Mouse (Mus musculus): ENCODE data around the gene Kazald1. TPM values are rescaled to one million over a fixed set of nuclear protein-coding genes. Genes with fewer than 3 reads are reported as not detected.

The Kazald1 gene
- polyA plus RNA-seq, 1 experiment from 2014 or later: 2.9 TPM

GRCm38 (mm10) chr19:45079769-45080515 lies 4.9 kb downstream of the Kazald1 start:
- Histone ChIP-seq H3K9ac (peak overlapping the region; percentile 53), H3K4me3 (peak overlapping the region; percentile 44), H3K27ac (ENCODE audit: poor library complexity, severe bottlenecking) (no peak overlapping the region), H3K27me3 (replicated peaks) (peaks cover 75% of the 10 kb centered on the region), H3K36me3 (no peaks in the 10 kb centered on the region), H3K9me3 (replicated peaks) (no peaks in the 10 kb centered on the region), H3K4me1 (replicated peaks) (peaks cover 66% of the 10 kb centered on the region), H3K4me2 (peak overlapping the region; percentile 79)
- ATAC-seq (ENCODE audit: insufficient number of reproducible peaks, low FRiP score): no peak
- WGBS: under 1% methylated on average over 45 of the region's 45 CpGs

DNA sequence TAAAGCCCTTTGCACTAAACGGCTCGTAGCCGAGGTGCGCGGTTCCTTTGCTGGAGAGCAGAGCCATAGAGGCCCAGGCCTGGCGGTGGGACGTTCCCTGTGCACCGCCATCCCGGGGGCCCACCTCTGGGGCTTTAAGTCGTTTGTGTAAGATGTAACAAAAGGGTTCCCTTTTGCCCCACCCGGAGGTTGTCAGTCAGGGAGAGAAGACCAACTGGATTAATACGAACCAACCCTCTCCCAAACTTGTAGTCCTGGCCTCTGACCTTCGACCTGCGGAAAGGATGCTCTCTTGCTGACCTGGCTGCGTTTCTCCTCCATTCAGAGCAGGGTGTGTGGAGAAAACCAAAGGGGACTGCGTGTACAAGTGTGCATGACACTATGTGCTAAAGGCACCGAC lies 5.7 kb downstream of the Kazald1 start:
- 2% methylated on average over 17 of the region's 17 CpGs for WGBS
- no peaks in the 10 kb centered on the region for H3K9me3 ChIP-seq (replicated peaks)
- H3K27me3 ChIP-seq (replicated peaks): peaks cover 81% of the 10 kb centered on the region
- ATAC-seq (ENCODE audit: insufficient number of reproducible peaks, low FRiP score): no peak
- no peaks in the 10 kb centered on the region for H3K36me3 ChIP-seq
- no peak overlapping the region for H3K27ac ChIP-seq (ENCODE audit: poor library complexity, severe bottlenecking)
- H3K4me3 ChIP-seq: peak overlapping the region; percentile 44
- peaks cover 63% of the 10 kb centered on the region for H3K4me1 ChIP-seq (replicated peaks)
- peak overlapping the region; percentile 53 for H3K9ac ChIP-seq
- H3K4me2 ChIP-seq: peak overlapping the region; percentile 79

GRCm38 (mm10) chr19:45081279-45081678 lies 6.2 kb downstream of the Kazald1 start:
- no peak overlapping the region for H3K9ac ChIP-seq
- no peak overlapping the region for H3K27ac ChIP-seq (ENCODE audit: poor library complexity, severe bottlenecking)
- H3K36me3 ChIP-seq: no peaks in the 10 kb centered on the region
- H3K4me2 ChIP-seq: peak overlapping the region; percentile 79
- peak overlapping the region; percentile 21 for H3K4me3 ChIP-seq
- peaks cover 83% of the 10 kb centered on the region for H3K27me3 ChIP-seq (replicated peaks)
- H3K9me3 ChIP-seq (replicated peaks): no peaks in the 10 kb centered on the region
- ATAC-seq (ENCODE audit: insufficient number of reproducible peaks, low FRiP score): no peak
- 4% methylated on average over 5 of the region's 5 CpGs for WGBS
- peaks cover 57% of the 10 kb centered on the region for H3K4me1 ChIP-seq (replicated peaks)

- H3K4me1 ChIP-seq (replicated peaks): peaks cover 50% of the 10 kb centered on the region
- no peak overlapping the region for H3K27ac ChIP-seq (ENCODE audit: poor library complexity, severe bottlenecking)
- H3K9me3 ChIP-seq (replicated peaks): no peaks in the 10 kb centered on the region
- peaks cover 82% of the 10 kb centered on the region for H3K27me3 ChIP-seq (replicated peaks)
- no peak overlapping the region for H3K4me2 ChIP-seq
- ATAC-seq (ENCODE audit: insufficient number of reproducible peaks, low FRiP score): no peak
- 27% methylated on average over 11 of the region's 11 CpGs for WGBS
- no peak overlapping the region for H3K9ac ChIP-seq
- no peaks in the 10 kb centered on the region for H3K36me3 ChIP-seq
- H3K4me3 ChIP-seq: no peak overlapping the region
Measured at GRCm38 (mm10) chr19:45081841-45082550, 7.0 kb downstream of the Kazald1 start.

DNA sequence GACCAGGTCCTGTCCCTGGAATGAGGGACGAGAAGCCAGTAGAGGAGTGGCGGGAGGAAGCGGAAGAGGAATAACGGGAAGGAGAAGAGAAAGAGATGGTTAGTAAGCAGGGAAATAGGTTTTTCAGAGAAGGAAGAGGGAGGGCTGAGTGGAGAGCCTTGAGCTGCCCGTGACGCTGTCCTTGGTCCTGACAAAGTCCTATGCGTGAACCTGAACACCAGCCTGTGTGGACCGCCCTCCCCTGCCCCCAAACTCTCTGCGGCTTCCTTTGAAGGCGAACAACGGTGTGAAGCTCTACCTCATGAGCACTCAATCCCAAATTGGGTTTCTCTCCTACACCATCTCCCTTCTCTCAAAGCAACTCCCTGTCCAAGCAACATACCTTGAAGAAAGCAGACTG lies 22.8 kb downstream of the Kazald1 start:
- 16% methylated on average over 11 of the region's 11 CpGs for WGBS
- peaks cover 16% of the 10 kb centered on the region; the same call in 1 of the 2 replicates for H3K27me3 ChIP-seq (replicated peaks)

GRCm38 (mm10) chr19:45100486-45101270 lies 25.6 kb downstream of the Kazald1 start:
- no peaks in the 10 kb centered on the region for H3K9me3 ChIP-seq (replicated peaks)
- no peak overlapping the region for H3K27ac ChIP-seq (ENCODE audit: poor library complexity, severe bottlenecking)
- no peaks in the 10 kb centered on the region for H3K36me3 ChIP-seq
- no peak for ATAC-seq (ENCODE audit: insufficient number of reproducible peaks, low FRiP score)
- H3K27me3 ChIP-seq (replicated peaks): peaks cover 44% of the 10 kb centered on the region
- H3K4me1 ChIP-seq (replicated peaks): no peaks in the 10 kb centered on the region
- H3K4me2 ChIP-seq: no peak overlapping the region
- no peak overlapping the region for H3K9ac ChIP-seq
- 68% methylated on average over 8 of the region's 8 CpGs for WGBS
- no peak overlapping the region for H3K4me3 ChIP-seq

More for the DNA sequence above, 22.8 kb downstream of the Kazald1 start:
- H3K9ac ChIP-seq: no peak overlapping the region
- H3K4me3 ChIP-seq: no peak overlapping the region
- no peaks in the 10 kb centered on the region for H3K36me3 ChIP-seq
- H3K4me2 ChIP-seq: no peak overlapping the region
- H3K27ac ChIP-seq (ENCODE audit: poor library complexity, severe bottlenecking): no peak overlapping the region
- no peaks in the 10 kb centered on the region for H3K4me1 ChIP-seq (replicated peaks)
- 0 out of 2 replicates have a peak, but pooled peaks have one; percentile 18 for ATAC-seq (ENCODE audit: insufficient number of reproducible peaks, low FRiP score)
- no peaks in the 10 kb centered on the region for H3K9me3 ChIP-seq (replicated peaks)

DNA sequence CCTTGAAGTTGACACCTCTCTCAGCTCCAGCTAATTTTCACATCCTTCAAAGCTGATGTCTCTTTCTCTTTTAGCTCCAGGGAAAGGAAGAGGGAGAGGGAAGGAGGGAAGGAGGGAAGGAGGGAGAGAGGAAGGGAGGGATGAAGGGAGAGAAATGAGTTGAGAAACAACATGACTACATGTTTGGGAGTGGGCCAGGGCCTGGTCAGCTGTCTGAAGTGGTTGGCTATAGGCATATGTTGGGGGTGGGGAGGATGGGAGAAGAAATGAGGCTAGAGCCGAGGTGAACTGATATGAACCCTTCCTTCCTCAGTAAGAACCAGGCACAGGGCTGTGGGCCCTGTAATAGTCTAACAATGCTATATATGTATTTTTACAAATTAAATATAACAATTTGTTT lies 30.6 kb downstream of the Kazald1 start:
- Histone ChIP-seq H3K4me2 (no peak overlapping the region), H3K36me3 (no peaks in the 10 kb centered on the region), H3K27ac (ENCODE audit: poor library complexity, severe bottlenecking) (no peak overlapping the region), H3K9me3 (replicated peaks) (no peaks in the 10 kb centered on the region), H3K4me1 (replicated peaks) (no peaks in the 10 kb centered on the region), H3K4me3 (no peak overlapping the region), H3K9ac (no peak overlapping the region), H3K27me3 (replicated peaks) (peaks cover 36% of the 10 kb centered on the region)
- WGBS: 25% methylated on average over 1 of the region's 1 CpGs
- ATAC-seq (ENCODE audit: insufficient number of reproducible peaks, low FRiP score): no peak

GRCm38 (mm10) chr19:45106689-45107088 lies 31.6 kb downstream of the Kazald1 start:
- Histone ChIP-seq H3K4me1 (replicated peaks) (no peaks in the 10 kb centered on the region), H3K27me3 (replicated peaks) (peaks cover 31% of the 10 kb centered on the region), H3K36me3 (no peaks in the 10 kb centered on the region), H3K9ac (no peak overlapping the region), H3K4me2 (no peak overlapping the region), H3K27ac (ENCODE audit: poor library complexity, severe bottlenecking) (no peak overlapping the region), H3K9me3 (replicated peaks) (no peaks in the 10 kb centered on the region), H3K4me3 (no peak overlapping the region)
- 37% methylated on average over 6 of the region's 6 CpGs for WGBS
- no peak for ATAC-seq (ENCODE audit: insufficient number of reproducible peaks, low FRiP score)

DNA sequence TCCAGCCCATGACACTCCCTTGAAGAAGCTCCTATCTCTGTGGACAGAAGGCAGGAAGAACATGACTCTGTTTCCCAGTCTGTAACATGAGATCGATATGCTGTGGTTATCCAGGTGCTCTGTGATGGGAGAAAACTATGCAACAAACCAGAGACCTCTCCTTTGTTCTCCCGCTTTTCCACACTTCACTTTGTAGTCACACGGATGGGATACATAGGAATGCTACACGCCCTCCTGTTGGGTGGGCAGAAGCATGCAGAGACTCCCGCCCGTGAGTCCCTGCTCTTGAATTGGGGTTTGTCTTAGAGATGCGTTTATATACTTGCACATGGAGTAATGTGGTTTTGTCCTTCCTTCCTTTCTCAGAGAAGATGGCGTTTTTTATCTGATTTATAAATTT lies 35.6 kb downstream of the Kazald1 start:
- no peak for ATAC-seq (ENCODE audit: insufficient number of reproducible peaks, low FRiP score)
- H3K27ac ChIP-seq (ENCODE audit: poor library complexity, severe bottlenecking): no peak overlapping the region
- H3K9ac ChIP-seq: no peak overlapping the region
- no peaks in the 10 kb centered on the region for H3K36me3 ChIP-seq
- H3K27me3 ChIP-seq (replicated peaks): peaks cover 4% of the 10 kb centered on the region
- no peak overlapping the region for H3K4me3 ChIP-seq
- no peak overlapping the region for H3K4me2 ChIP-seq
- H3K9me3 ChIP-seq (replicated peaks): no peaks in the 10 kb centered on the region
- peaks cover 8% of the 10 kb centered on the region for H3K4me1 ChIP-seq (replicated peaks)
- WGBS: 61% methylated on average over 8 of the region's 8 CpGs

DNA sequence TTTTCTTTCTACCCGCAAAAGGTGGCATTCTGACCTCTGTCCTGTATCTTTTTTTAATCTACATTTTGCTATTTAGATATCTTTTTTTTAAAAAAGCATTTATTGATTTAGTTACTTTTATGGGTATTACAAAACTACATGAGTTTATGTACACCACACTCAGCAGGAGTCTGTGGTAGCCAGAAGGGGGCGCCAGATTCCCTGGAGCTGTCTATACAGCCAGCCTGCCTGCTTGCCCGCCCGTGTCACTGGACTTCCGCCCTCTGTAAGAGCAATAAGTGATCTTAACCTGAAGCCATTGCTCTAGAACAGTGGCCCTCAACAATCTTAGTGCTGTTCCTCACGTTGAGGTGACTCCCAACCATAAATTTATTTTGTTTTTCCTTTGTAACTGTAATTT lies 37.4 kb downstream of the Kazald1 start:
- no peak overlapping the region for H3K27ac ChIP-seq (ENCODE audit: poor library complexity, severe bottlenecking)
- H3K36me3 ChIP-seq: no peaks in the 10 kb centered on the region
- 83% methylated on average over 6 of the region's 6 CpGs for WGBS
- H3K27me3 ChIP-seq (replicated peaks): peaks cover 6% of the 10 kb centered on the region; the same call in 1 of the 2 replicates
- peaks cover 8% of the 10 kb centered on the region for H3K4me1 ChIP-seq (replicated peaks)
- H3K4me3 ChIP-seq: no peak overlapping the region
- ATAC-seq (ENCODE audit: insufficient number of reproducible peaks, low FRiP score): no peak
- H3K4me2 ChIP-seq: no peak overlapping the region
- no peaks in the 10 kb centered on the region for H3K9me3 ChIP-seq (replicated peaks)
- no peak overlapping the region for H3K9ac ChIP-seq
